Mouse (Mus musculus): ENCODE data around the gene Col5a1. TPM values are rescaled to one million over a fixed set of nuclear protein-coding genes. Genes with fewer than 3 reads are reported as not detected.

Gene Col5a1
- 47.7 and 50.7 TPM in 2 replicates for polyA plus RNA-seq (2015; fragmentation: Nextera tagmentation; extraction: Ambion mirVana)

DNA sequence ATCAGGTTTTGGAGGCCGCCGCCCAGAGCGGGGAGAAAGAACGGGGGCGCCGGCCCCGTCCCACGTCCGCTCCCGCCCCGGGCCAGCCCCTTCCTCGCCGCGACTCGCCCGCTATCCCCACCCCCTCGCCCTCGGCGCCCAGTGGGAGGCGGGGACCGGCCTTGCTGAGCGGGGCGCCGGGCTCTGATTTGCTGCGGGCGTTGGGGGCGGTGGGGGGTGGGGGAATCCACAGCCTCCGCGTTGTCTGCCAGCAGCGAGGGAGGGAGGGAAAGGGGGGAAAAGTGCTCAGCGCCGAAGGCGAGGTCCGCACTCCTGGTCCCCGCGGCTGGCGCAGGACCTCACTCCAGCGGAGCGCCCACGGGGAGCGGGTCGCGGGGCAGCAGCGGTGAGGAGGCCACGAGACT is at the start of gene Col5a1:
Gene Col5a1 (plus strand): TSS at position 278 of the 404 bp plus-strand sequence.
- peak; percentile 89 for DNase-seq (ENCODE audit: low spot score)

DNA sequence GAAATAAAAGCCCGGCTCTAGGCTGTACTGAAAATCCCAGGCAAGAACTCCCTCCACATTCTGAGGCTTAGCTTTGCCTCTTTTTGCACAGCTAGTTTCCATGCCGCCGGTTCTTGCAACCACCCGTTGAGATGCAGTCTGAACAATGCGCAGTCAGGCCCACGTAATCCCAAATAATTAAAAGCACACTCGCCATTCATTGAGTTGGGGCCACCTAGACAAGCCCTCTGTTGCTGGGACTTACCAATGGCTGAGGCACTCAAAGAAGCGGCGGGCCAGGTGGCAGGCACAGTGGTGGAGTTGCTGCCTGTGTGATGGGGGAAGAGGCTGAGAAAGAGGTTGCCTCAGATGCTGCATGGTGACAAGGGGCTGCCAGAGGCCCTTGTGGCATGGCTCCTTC is 48.1 kb upstream of the Col5a1 start:
- no peaks in the 10 kb centered on the region for H3K27me3 ChIP-seq (replicated peaks; ENCODE audit: insufficient read depth, low read length)
- WGBS: 88% methylated on average over 9 of the region's 9 CpGs
- H3K9me3 ChIP-seq (ENCODE audit: low read length): no peaks in the 10 kb centered on the region

More for the DNA sequence above, at the start of gene Col5a1:
- H3K4me2 ChIP-seq (replicated peaks; ENCODE audit: low read depth, low read length): peak within 1 kb of the TSS; percentile 92
- no peak for TF ChIP-seq CTCF (IDR thresholded peaks at IDR 0.05)
- no peak for TF ChIP-seq EP300 (IDR thresholded peaks at IDR 0.05)
- peak within 1 kb of the TSS; percentile 76 for H3K9ac ChIP-seq (replicated peaks; ENCODE audit: low read depth)
- peak within 1 kb of the TSS; percentile 70 for H3K4me3 ChIP-seq (ENCODE audit: low read depth, low read length)
- peak; percentile 88 for ATAC-seq
- no peaks in the 10 kb centered on the region for H3K36me3 ChIP-seq (ENCODE audit: insufficient read depth, low read length)
- no peaks in the 10 kb centered on the region for H3K9me3 ChIP-seq (ENCODE audit: low read length)
- peaks cover 4% of the 10 kb centered on the region; the same call in 1 of the 2 replicates for H3K4me1 ChIP-seq (ENCODE audit: insufficient read depth, low read depth, low read length)
- H3K27ac ChIP-seq (ENCODE audit: low read length): peak within 1 kb of the TSS; percentile 80
- WGBS: 0% methylated on average over 21 of the region's 45 CpGs
- peaks cover 4% of the 10 kb centered on the region; the same call in 1 of the 2 replicates for H3K27me3 ChIP-seq (replicated peaks; ENCODE audit: insufficient read depth, low read length)

DNA sequence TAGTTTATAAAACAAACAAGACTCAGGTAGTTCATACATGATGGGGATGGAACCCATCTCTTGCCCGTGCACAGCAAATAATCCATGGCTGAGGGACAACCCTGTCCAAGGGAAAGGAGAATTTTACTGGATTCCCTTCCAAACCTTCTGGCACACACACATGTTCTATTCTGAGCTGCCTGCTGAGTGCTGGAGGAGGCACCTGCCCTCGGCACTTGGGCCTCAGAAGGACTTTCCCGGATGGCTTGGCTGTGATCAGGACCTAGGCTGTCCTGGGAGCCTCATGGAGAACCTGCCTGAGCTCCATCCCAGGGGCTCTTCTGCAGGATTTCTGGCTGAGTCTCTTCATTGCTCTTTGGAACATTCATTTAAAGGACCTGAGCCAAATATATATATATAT is 45.3 kb upstream of the Col5a1 start:
- H3K4me2 ChIP-seq (replicated peaks; ENCODE audit: low read depth, low read length): no peak overlapping the region
- H3K4me3 ChIP-seq (ENCODE audit: low read depth, low read length): no peak overlapping the region
- no peak for ATAC-seq
- 42% methylated on average over 3 of the region's 3 CpGs for WGBS
- no peaks in the 10 kb centered on the region for H3K4me1 ChIP-seq (ENCODE audit: insufficient read depth, low read depth, low read length)
- H3K36me3 ChIP-seq (ENCODE audit: insufficient read depth, low read length): no peaks in the 10 kb centered on the region
- H3K27ac ChIP-seq (ENCODE audit: low read length): no peak overlapping the region
- no peak overlapping the region for H3K9ac ChIP-seq (replicated peaks; ENCODE audit: low read depth)
- DNase-seq (ENCODE audit: low spot score): no peak
- TF ChIP-seq CTCF (IDR thresholded peaks at IDR 0.05): no peak
- no peak for TF ChIP-seq EP300 (IDR thresholded peaks at IDR 0.05)
- no peaks in the 10 kb centered on the region for H3K27me3 ChIP-seq (replicated peaks; ENCODE audit: insufficient read depth, low read length)
- H3K9me3 ChIP-seq (ENCODE audit: low read length): no peaks in the 10 kb centered on the region

More for the DNA sequence above, 48.1 kb upstream of the Col5a1 start:
- no peak overlapping the region for H3K9ac ChIP-seq (replicated peaks; ENCODE audit: low read depth)
- DNase-seq (ENCODE audit: low spot score) (no peak), ATAC-seq (no peak)
- no peak overlapping the region for H3K4me3 ChIP-seq (ENCODE audit: low read depth, low read length)
- no peaks in the 10 kb centered on the region; the same call in 1 of the 2 replicates for H3K4me1 ChIP-seq (ENCODE audit: insufficient read depth, low read depth, low read length)
- H3K36me3 ChIP-seq (ENCODE audit: insufficient read depth, low read length): no peaks in the 10 kb centered on the region
- TF ChIP-seq CTCF (IDR thresholded peaks at IDR 0.05) (no peak), EP300 (IDR thresholded peaks at IDR 0.05) (no peak)
- no peak overlapping the region for H3K27ac ChIP-seq (ENCODE audit: low read length)
- no peak overlapping the region for H3K4me2 ChIP-seq (replicated peaks; ENCODE audit: low read depth, low read length)

DNA sequence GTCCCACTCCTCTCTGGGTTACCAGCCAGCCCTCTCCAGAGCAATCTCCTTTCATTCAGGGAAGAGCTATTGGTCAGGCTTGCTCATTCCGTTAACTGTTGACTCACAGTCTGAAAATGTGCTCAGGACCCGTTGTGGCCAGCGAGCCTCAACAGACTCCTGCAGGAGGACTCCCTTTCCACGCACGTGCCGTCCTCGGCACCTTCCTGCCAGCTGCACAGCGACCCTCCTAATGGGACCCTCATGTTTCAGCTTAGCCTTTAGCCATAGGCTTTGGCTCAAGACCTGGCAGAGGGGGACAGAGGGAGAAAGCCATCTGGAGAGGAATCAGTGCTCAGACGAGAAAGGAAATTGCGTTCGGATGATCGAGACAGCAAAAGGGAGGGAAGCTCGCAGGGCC is 43.3 kb upstream of the Col5a1 start:
- TF ChIP-seq EP300 (IDR thresholded peaks at IDR 0.05) (no peak), CTCF (IDR thresholded peaks at IDR 0.05) (no peak)
- Histone ChIP-seq H3K36me3 (ENCODE audit: insufficient read depth, low read length) (no peaks in the 10 kb centered on the region), H3K9ac (replicated peaks; ENCODE audit: low read depth) (no peak overlapping the region), H3K4me1 (ENCODE audit: insufficient read depth, low read depth, low read length) (no peaks in the 10 kb centered on the region), H3K4me3 (ENCODE audit: low read depth, low read length) (no peak overlapping the region), H3K27me3 (replicated peaks; ENCODE audit: insufficient read depth, low read length) (no peaks in the 10 kb centered on the region), H3K27ac (ENCODE audit: low read length) (no peak overlapping the region), H3K9me3 (ENCODE audit: low read length) (no peaks in the 10 kb centered on the region), H3K4me2 (replicated peaks; ENCODE audit: low read depth, low read length) (no peak overlapping the region)
- WGBS: 61% methylated on average over 13 of the region's 13 CpGs
- ATAC-seq: no peak
- DNase-seq (ENCODE audit: low spot score): no peak

- Histone ChIP-seq H3K27me3 (replicated peaks; ENCODE audit: insufficient read depth, low read length) (no peaks in the 10 kb centered on the region), H3K9me3 (ENCODE audit: low read length) (no peaks in the 10 kb centered on the region), H3K36me3 (ENCODE audit: insufficient read depth, low read length) (no peaks in the 10 kb centered on the region), H3K4me1 (ENCODE audit: insufficient read depth, low read depth, low read length) (no peaks in the 10 kb centered on the region), H3K27ac (ENCODE audit: low read length) (no peak overlapping the region), H3K4me3 (ENCODE audit: low read depth, low read length) (no peak overlapping the region), H3K4me2 (replicated peaks; ENCODE audit: low read depth, low read length) (no peak overlapping the region), H3K9ac (replicated peaks; ENCODE audit: low read depth) (no peak overlapping the region)
- DNase-seq (ENCODE audit: low spot score) (no peak), ATAC-seq (no peak)
- WGBS: 78% methylated on average over 4 of the region's 4 CpGs
- TF ChIP-seq EP300 (IDR thresholded peaks at IDR 0.05) (no peak), CTCF (IDR thresholded peaks at IDR 0.05) (no peak)
These were observed 41.3 kb upstream of the Col5a1 start for GRCm38 (mm10) chr2:27844885-27845284.

DNA sequence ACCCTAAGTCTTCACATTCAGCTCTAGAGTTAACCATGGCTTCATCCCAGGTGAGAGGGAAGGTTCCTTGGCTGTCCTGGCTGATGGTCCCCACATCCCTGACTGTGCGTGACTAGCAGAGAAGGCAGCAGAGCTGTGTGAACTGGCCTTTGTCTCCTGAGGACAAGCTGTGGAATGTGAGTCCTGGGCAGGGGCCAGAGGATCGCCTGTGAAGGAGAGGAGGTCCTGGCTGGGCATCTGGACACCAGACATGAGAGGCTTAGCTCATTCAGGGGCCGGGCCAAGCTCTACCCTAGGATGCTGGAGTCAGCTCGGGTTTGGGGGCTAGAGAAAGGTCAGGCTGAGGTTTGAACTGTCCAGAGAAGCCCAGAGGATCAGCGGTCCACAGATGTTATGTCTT is 39.2 kb upstream of the Col5a1 start:
- no peak overlapping the region for H3K4me2 ChIP-seq (replicated peaks; ENCODE audit: low read depth, low read length)
- TF ChIP-seq EP300 (IDR thresholded peaks at IDR 0.05) (no peak), CTCF (IDR thresholded peaks at IDR 0.05) (no peak)
- no peaks in the 10 kb centered on the region for H3K9me3 ChIP-seq (ENCODE audit: low read length)
- 52% methylated on average over 5 of the region's 5 CpGs for WGBS
- ATAC-seq: peak; percentile 23; the same call in 1 of the 2 replicates
- H3K4me3 ChIP-seq (ENCODE audit: low read depth, low read length): no peak overlapping the region
- peak; percentile 25 for DNase-seq (ENCODE audit: low spot score)
- H3K9ac ChIP-seq (replicated peaks; ENCODE audit: low read depth): no peak overlapping the region
- no peak overlapping the region for H3K27ac ChIP-seq (ENCODE audit: low read length)
- H3K36me3 ChIP-seq (ENCODE audit: insufficient read depth, low read length): no peaks in the 10 kb centered on the region
- H3K27me3 ChIP-seq (replicated peaks; ENCODE audit: insufficient read depth, low read length): no peaks in the 10 kb centered on the region
- no peaks in the 10 kb centered on the region for H3K4me1 ChIP-seq (ENCODE audit: insufficient read depth, low read depth, low read length)

Data from lung, postnatal 0 days (tissue).